Comparison of ENCODE assay signal across 8 mouse cellular contexts in genomic region chr7:127614511-127614890, GRCm38 (mm10). TPM values are rescaled to one million over a fixed set of nuclear protein-coding genes. Genes with fewer than 3 reads are reported as not detected.
DNase-seq lines count a peak whose midpoint lies in the region; ATAC-seq lines count a peak whose summit lies in the region.

No protein-coding gene starts in this region.

- ATAC-seq in intestine, embryonic 15.5 days = peak; percentile 86
- peak; percentile 70 for ATAC-seq in liver, embryonic 16.5 days (ENCODE audit: low read depth)
- peak; percentile 22 for ATAC-seq in neural tube, embryonic 15.5 days (ENCODE audit: low FRiP score)

- under 1% methylated on average over 40 of the region's 44 CpGs for WGBS in intestine, embryonic 15.5 days
- 1% methylated on average over 40 of the region's 44 CpGs for WGBS in liver, embryonic 16.5 days (ENCODE audit: insufficient replicate concordance)
- WGBS in neural tube, embryonic 15.5 days = under 1% methylated on average over 44 of the region's 44 CpGs

- H3K27ac ChIP-seq in intestine, embryonic 15.5 days = peak overlapping the region; percentile 84
- peak overlapping the region; percentile 74 for H3K27ac ChIP-seq in liver, embryonic 16.5 days (ENCODE audit: low read length)
- peak overlapping the region; percentile 89 for H3K27ac ChIP-seq in neural tube, embryonic 15.5 days (replicated peaks)

- peaks cover 10% of the 10 kb centered on the region for H3K4me1 ChIP-seq in intestine, embryonic 15.5 days (replicated peaks)
- H3K4me1 ChIP-seq in liver, embryonic 16.5 days (ENCODE audit: control insufficient read depth, low read depth, low read length) = peaks cover 10% of the 10 kb centered on the region
- peaks cover 38% of the 10 kb centered on the region for H3K4me1 ChIP-seq in neural tube, embryonic 15.5 days

- peak overlapping the region; percentile 98 for H3K4me3 ChIP-seq in intestine, embryonic 15.5 days (replicated peaks)
- H3K4me3 ChIP-seq in liver, embryonic 16.5 days (ENCODE audit: low read depth, low read length) = peak overlapping the region; percentile 82
- H3K4me3 ChIP-seq in neural tube, embryonic 15.5 days (replicated peaks) = peak overlapping the region; percentile 96

- peaks cover 34% of the 10 kb centered on the region for H3K36me3 ChIP-seq in intestine, embryonic 15.5 days
- peaks cover 16% of the 10 kb centered on the region for H3K36me3 ChIP-seq in liver, embryonic 16.5 days (ENCODE audit: control insufficient read depth, insufficient read depth)
- H3K36me3 ChIP-seq in neural tube, embryonic 15.5 days = peaks cover 32% of the 10 kb centered on the region

- no peaks in the 10 kb centered on the region for H3K27me3 ChIP-seq in intestine, embryonic 15.5 days (replicated peaks)
- peaks cover 14% of the 10 kb centered on the region for H3K27me3 ChIP-seq in liver, embryonic 16.5 days (ENCODE audit: control insufficient read depth, insufficient read depth, low read depth, low read length)
- no peaks in the 10 kb centered on the region for H3K27me3 ChIP-seq in neural tube, embryonic 15.5 days (replicated peaks)

- H3K9ac ChIP-seq in intestine, embryonic 15.5 days = peak overlapping the region; percentile 94
- peak overlapping the region; percentile 79 for H3K9ac ChIP-seq in liver, embryonic 16.5 days (ENCODE audit: low read depth, low read length)
- H3K9ac ChIP-seq in neural tube, embryonic 15.5 days (replicated peaks) = peak overlapping the region; percentile 92

- H3K4me2 ChIP-seq in intestine, embryonic 15.5 days (replicated peaks) = peak overlapping the region; percentile 79
- peak overlapping the region; percentile 90 for H3K4me2 ChIP-seq in liver, embryonic 16.5 days (ENCODE audit: low read depth, low read length)
- peak overlapping the region; percentile 86 for H3K4me2 ChIP-seq in neural tube, embryonic 15.5 days

- peak; percentile 48 to 53 for DNase-seq in lung, adult 18-20 months
- no peak for DNase-seq in lung, postnatal 25 days (ENCODE audit: low spot score)
- DNase-seq in adrenal gland, postnatal 36 days = peak; percentile 82 to 87
- peak; percentile 32 for DNase-seq in forelimb bud, embryonic 11.5 days (ENCODE audit: low read depth, low spot score)
- no peak for DNase-seq in frontal cortex, postnatal 25 days (ENCODE audit: low spot score in 2 of 2)

- H3K9me3 ChIP-seq in intestine, embryonic 15.5 days = no peaks in the 10 kb centered on the region
- no peaks in the 10 kb centered on the region for H3K9me3 ChIP-seq in liver, embryonic 16.5 days (replicated peaks; ENCODE audit: control insufficient read depth, low read length)
- H3K9me3 ChIP-seq in neural tube, embryonic 15.5 days (replicated peaks) = no peaks in the 10 kb centered on the region

RNA-seq across cellular contexts. Expression of gene Zfp629, which starts 1.1 kb away (rescaled TPM):
- total RNA-seq in adrenal gland, postnatal 36 days (2021) = 10 to 100 TPM; 19.7 to 20.6 TPM
- 8.8 and 9.4 TPM in 2 replicates for polyA plus RNA-seq in intestine, embryonic 15.5 days (2015; fragmentation: Nextera tagmentation; extraction: Ambion mirVana)
- 1.4 and 2.1 TPM in 2 replicates for polyA plus RNA-seq in liver, embryonic 16.5 days (2015; fragmentation: Nextera tagmentation; extraction: Ambion mirVana)
- polyA plus RNA-seq in neural tube, embryonic 15.5 days (2015; fragmentation: Nextera tagmentation; extraction: Ambion mirVana) = 14.5 and 15.8 TPM in 2 replicates

RNA-seq across cellular contexts. Expression of gene Rnf40, which starts 25.9 kb away (rescaled TPM):
- 10 to 100 TPM; 55.8 to 60.8 TPM for total RNA-seq in adrenal gland, postnatal 36 days (2021)
- 37.4 and 37.7 TPM in 2 replicates for polyA plus RNA-seq in intestine, embryonic 15.5 days (2015; fragmentation: Nextera tagmentation; extraction: Ambion mirVana)
- polyA plus RNA-seq in liver, embryonic 16.5 days (2015; fragmentation: Nextera tagmentation; extraction: Ambion mirVana) = 17.5 and 18.0 TPM in 2 replicates
- 37.9 and 38.5 TPM in 2 replicates for polyA plus RNA-seq in neural tube, embryonic 15.5 days (2015; fragmentation: Nextera tagmentation; extraction: Ambion mirVana)

RNA-seq across cellular contexts. Expression of gene Ccdc189, which starts 26.1 kb away (rescaled TPM):
- 1 to 10 TPM; 7.0 to 7.8 TPM for total RNA-seq in adrenal gland, postnatal 36 days (2021)
- 4.1 and 4.9 TPM in 2 replicates for polyA plus RNA-seq in intestine, embryonic 15.5 days (2015; fragmentation: Nextera tagmentation; extraction: Ambion mirVana)
- 5.9 and 6.5 TPM in 2 replicates for polyA plus RNA-seq in liver, embryonic 16.5 days (2015; fragmentation: Nextera tagmentation; extraction: Ambion mirVana)
- polyA plus RNA-seq in neural tube, embryonic 15.5 days (2015; fragmentation: Nextera tagmentation; extraction: Ambion mirVana) = 7.1 and 7.4 TPM in 2 replicates

RNA-seq across cellular contexts. Expression of gene Phkg2, which starts 41.4 kb away (rescaled TPM):
- 10 to 100 TPM; 35.4 to 43.1 TPM for total RNA-seq in adrenal gland, postnatal 36 days (2021)
- 34.3 TPM in 2 replicates for polyA plus RNA-seq in intestine, embryonic 15.5 days (2015; fragmentation: Nextera tagmentation; extraction: Ambion mirVana)
- 19.7 and 21.1 TPM in 2 replicates for polyA plus RNA-seq in liver, embryonic 16.5 days (2015; fragmentation: Nextera tagmentation; extraction: Ambion mirVana)
- 57.4 and 60.6 TPM in 2 replicates for polyA plus RNA-seq in neural tube, embryonic 15.5 days (2015; fragmentation: Nextera tagmentation; extraction: Ambion mirVana)

RNA-seq across cellular contexts. Expression of gene Tmem265, which starts 53.3 kb away (rescaled TPM):
- not detected for total RNA-seq in adrenal gland, postnatal 36 days (2021)
- 5.5 and 5.6 TPM in 2 replicates for polyA plus RNA-seq in intestine, embryonic 15.5 days (2015; fragmentation: Nextera tagmentation; extraction: Ambion mirVana)
- 2.9 and 4.3 TPM in 2 replicates for polyA plus RNA-seq in liver, embryonic 16.5 days (2015; fragmentation: Nextera tagmentation; extraction: Ambion mirVana)
- polyA plus RNA-seq in neural tube, embryonic 15.5 days (2015; fragmentation: Nextera tagmentation; extraction: Ambion mirVana) = 6.9 and 7.3 TPM in 2 replicates

Comparison
In these comparisons a context has a peak if more than half of its experiments do, and no peak if none do; other contexts are left out.
1. DNase-seq: peak in lung, adult 18-20 months (2 of 2), adrenal gland, postnatal 36 days (2 of 2) and forelimb bud, embryonic 11.5 days (single experiment); none in lung, postnatal 25 days (single experiment) and frontal cortex, postnatal 25 days (0 of 2).
2. ATAC-seq: peak in every context shown above with its lines; median percentile 86 in intestine, embryonic 15.5 days; 70 in liver, embryonic 16.5 days; 22 in neural tube, embryonic 15.5 days.
3. Peak in every context shown above with its lines, with median percentiles within 50 percentile points of each other: H3K27ac ChIP-seq, H3K4me2 ChIP-seq, H3K4me3 ChIP-seq and H3K9ac ChIP-seq.